Mouse (Mus musculus) hindbrain, embryonic 13.5 days (tissue): ENCODE measurements at regions not wholly inside any gene's neighbourhood (a gene's known extent, or its start where the extent isn't known, plus 50 kb on each side); places are given as distances from the start of the nearest gene placed in this dataset.

Source experiments
- ATAC-seq: fragments of 200-750 bp; cut with Nextera tagmentation; 2 replicates; pipeline ENCODE4 v1.8.0; 2017; ENCODE audit warnings: moderate TSS enrichment; ENCODE audit not compliant: low FRiP score
- H3K27ac ChIP-seq: fragments of 300-500 bp; sonication (generic); 2 replicates; pipeline ENCODE4 v1.5.1; 2015; ENCODE audit warnings: inconsistent platforms, mild to moderate bottlenecking, moderate library complexity
- H3K27me3 ChIP-seq: fragments of 300-500 bp; sonication (generic); 2 replicates; pipeline ENCODE4 v1.6.1; 2015; ENCODE audit warnings: mild to moderate bottlenecking, inconsistent platforms
- H3K36me3 ChIP-seq: fragments of 300-500 bp; sonication (generic); 2 replicates; pipeline ENCODE4 v1.6.1; 2015; ENCODE audit warnings: mild to moderate bottlenecking, inconsistent platforms
- H3K4me1 ChIP-seq: fragments of 300-500 bp; sonication (generic); replicated peaks from 2 replicates; pipeline ENCODE4 v1.6.1; 2015; ENCODE audit warnings: inconsistent platforms
- H3K4me2 ChIP-seq: fragments of 300-500 bp; sonication (generic); 2 replicates; pipeline ENCODE4 v1.6.1; 2015; ENCODE audit warnings: inconsistent platforms, mild to moderate bottlenecking, moderate library complexity
- H3K4me3 ChIP-seq: fragments of 300-500 bp; sonication (generic); 2 replicates; pipeline ENCODE4 v1.5.1; 2015; ENCODE audit warnings: mild to moderate bottlenecking, inconsistent platforms
- H3K9ac ChIP-seq: fragments of 300-500 bp; sonication (generic); 2 replicates; pipeline ENCODE4 v1.6.1; 2015; ENCODE audit warnings: mild to moderate bottlenecking, inconsistent platforms
- H3K9me3 ChIP-seq: fragments of 300-500 bp; sonication (generic); 2 replicates; pipeline ENCODE4 v1.6.1; 2016; ENCODE audit warnings: inconsistent platforms
- WGBS: fragments of 180-500 bp; shearing (Covaris S2); methylation state at CpG from one replicate; pipeline ENCODE4 v1.1.7; 2015; 5-methylcytosine and 5-hydroxymethylcytosine counted together

DNA sequence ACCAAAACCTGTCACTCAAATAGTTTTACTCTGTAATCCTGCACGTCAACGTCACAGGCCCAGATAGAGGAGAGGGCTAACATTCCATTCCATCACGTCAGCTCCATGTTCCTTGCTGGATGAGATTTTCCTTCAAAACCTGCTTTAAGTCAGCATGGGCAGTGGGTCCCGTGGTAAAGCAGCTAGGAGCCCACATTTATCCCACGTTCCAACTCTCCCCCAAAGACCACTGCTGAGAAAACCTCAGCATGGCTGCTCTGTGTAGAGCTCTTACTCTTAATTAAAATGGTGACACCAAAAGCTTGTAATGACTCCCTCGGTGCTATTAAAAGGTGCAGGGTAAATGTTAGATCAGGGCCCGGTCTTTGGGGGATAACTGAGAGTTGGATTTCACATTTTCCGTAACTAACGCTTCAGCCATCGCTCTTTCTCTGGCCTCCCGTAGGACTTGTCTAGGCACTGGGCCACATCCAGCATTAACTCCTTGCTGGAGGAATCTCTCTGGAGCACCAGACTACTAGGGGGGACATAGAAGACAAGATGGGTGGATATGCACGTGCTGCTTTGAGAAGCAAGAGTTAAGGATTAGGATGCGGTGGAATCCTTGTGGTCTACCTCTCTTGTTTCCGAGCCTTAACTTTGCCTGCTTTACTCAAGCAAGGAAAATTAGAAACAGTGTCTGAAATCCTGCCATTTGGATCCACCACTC, 56.1 kb upstream of the Smarca2 start:
- no peaks in the 10 kb centered on the region for H3K36me3 ChIP-seq
- no peak overlapping the region for H3K4me2 ChIP-seq
- H3K27me3 ChIP-seq = no peaks in the 10 kb centered on the region
- no peaks in the 10 kb centered on the region for H3K9me3 ChIP-seq
- WGBS = 76% methylated on average over 14 of the region's 14 CpGs
- 0 out of 2 replicates have a peak, but pooled peaks cover 8% of the 10 kb centered on the region for H3K4me1 ChIP-seq
- H3K9ac ChIP-seq = no peak overlapping the region
- ATAC-seq = no peak
- H3K27ac ChIP-seq = no peak overlapping the region
- no peak overlapping the region for H3K4me3 ChIP-seq

DNA sequence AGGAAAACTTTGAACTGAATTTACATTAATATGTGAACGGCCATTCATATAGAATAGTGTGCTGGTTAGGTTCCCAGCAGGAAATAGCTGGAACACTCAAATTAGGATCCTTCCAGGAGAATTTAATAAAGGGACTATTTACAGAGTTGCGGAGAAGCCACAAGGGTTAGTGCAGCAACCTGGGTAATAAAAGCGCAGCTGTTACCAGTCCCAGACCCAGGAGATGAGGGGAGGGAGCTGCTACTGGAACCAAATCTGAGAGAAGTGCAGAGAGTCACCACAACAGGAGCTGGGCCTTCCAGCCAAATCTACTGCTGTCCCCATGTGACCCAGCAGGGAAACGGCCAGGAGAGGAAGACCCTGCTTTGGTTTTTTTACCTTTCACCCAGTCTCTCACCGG, 54.6 kb upstream of the Smarca2 start:
- 0 out of 2 replicates have a peak, but pooled peaks cover 8% of the 10 kb centered on the region for H3K4me1 ChIP-seq
- no peaks in the 10 kb centered on the region for H3K27me3 ChIP-seq
- 45% methylated on average over 5 of the region's 5 CpGs for WGBS
- ATAC-seq = no peak
- no peak overlapping the region for H3K27ac ChIP-seq
- no peaks in the 10 kb centered on the region for H3K36me3 ChIP-seq
- H3K4me3 ChIP-seq = no peak overlapping the region
- no peak overlapping the region for H3K4me2 ChIP-seq
- no peak overlapping the region for H3K9ac ChIP-seq
- H3K9me3 ChIP-seq = no peaks in the 10 kb centered on the region
